Mouse (Mus musculus) right cerebral cortex, postnatal 14 days (tissue): Measurements from ENCODE around the gene Pdzd2.

Experiments used
- DNase-seq: peaks from one replicate; pipeline ENCODE4 v3.0.0; 2022

Pdzd2 gene

DNA sequence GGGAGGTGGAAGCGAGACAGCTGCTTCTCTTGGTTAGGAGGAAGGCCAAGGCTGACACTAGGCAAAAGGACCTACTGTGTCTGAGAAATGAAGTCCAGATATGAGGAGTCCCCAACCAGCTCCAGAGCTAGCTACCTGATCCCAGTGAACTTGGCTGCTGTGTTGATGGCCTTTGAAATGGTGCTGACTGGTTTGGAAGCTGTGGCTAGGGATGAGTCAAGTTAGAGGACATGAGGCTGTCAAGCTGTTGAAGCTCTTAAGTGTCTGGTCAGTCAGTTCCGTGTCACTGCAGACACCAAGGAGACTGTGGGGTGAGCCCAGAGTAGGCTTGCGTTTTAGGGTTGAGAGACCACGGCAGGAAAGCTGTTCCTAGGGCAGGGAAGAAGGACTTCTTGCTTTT, 405.3 kb downstream of the Pdzd2 start:
- DNase-seq, result no peak

DNA sequence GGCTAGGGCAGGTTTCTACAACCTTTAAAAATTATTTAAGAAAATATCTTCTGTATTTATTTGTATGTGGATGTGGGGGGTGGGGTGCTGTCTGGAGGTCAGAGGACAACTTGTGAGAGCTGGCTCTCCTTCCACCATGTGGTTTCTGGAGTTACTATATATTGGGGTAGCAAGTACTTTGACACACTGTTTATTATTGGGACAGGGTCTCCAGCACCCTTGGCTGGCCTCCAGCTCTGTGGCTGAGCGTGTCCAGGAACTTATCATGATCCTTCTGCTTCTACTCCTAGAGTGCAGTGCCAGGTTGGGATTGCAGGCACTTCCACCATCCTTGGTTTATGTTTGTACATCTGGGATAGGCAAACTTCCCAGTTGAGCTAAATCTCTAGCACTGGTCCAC, 408.4 kb downstream of the Pdzd2 start:
- DNase-seq, result no peak

DNA sequence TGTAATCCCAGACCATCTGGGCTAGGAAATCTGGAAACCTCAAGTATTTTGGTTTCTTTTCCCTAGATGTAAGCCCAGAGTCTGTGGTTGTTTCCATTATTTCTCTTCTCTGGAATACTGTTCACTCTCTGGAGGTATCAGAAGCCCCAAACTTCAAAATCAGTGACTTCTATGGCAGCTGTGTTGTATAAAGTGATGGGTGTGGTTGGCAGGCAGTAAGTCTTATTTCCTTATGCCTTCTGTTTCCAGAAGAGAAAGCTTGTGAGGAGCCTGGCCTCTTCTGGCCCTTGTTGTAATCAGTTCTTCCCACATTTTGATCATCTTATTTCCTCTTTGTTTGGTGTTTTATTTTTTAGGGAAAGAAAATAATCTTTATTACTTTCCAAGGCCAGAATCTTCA, 408.8 kb downstream of the Pdzd2 start:
- DNase-seq, result no peak

DNA sequence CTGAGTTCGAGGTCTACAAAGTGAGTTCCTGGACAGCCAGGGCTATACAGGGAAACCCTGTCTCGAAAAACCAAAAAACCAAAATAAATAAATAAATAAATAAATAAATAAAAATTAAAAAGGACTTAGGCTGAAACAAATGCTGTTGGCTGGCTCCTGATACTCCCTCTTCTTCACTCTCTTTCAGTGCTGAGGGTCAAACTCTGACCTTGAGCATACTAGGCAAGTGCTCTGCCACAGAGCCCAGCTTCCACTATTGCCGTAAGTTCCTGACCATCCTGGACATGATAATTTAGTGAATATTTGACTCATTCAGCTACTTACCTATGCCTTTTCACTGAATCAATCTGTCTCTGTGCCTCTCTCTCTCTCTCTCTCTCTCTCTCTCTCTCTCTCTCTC, 409.3 kb downstream of the Pdzd2 start:
- DNase-seq, result no peak

DNA sequence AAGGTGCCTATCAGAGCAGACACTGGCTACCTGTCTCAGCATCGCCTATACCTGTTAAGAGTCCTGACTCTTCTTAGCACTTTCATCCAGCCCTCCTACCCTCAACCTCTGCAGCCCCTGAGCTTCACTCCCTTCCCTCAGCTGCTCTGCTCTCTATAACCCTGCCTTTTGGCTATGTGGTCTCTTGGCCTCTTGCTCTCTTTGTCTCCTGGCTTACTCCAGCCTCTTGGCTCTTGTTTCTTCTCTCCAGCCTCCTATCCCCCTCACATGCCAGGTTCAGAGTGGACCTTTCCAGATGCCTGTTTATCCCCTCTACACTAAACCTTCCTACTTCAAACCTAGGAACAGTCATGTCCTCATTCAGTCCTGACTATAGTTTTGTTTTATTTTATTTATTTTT, 415.4 kb downstream of the Pdzd2 start:
- no peak for DNase-seq

DNA sequence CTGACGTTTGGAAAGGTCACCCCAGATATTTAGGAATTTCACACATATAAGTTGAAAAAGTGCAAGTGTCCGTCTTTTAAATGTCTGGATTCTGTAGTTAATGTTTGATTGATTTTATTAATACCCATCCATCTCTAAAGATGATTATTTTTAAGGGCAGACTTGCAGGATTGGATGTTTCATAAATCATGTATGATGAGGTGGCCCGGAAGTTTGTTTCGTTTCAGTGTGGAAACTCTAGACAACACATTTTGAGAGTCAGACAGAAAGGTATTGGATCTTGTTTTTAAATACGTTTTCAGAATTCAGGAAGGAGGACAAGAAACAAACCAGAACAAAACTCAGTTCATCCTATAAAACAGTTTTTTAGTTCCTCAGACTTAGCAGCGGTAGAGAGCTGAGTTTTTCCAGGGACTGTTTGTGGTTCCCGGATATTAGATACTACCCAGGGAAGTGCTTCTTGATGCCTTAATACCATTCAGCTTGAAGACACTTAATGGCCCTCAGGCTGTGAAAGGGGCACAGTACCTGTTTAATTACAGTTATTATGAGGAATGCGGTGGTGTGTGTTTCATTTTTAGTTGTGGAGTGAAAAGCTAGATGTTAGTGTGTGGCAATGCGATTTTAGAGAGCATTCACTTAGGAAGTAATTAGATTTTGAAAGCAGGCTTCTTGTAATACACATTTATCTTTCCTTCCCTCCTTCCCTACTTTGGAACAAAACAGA, 416.9 kb downstream of the Pdzd2 start:
- DNase-seq, result no peak

DNA sequence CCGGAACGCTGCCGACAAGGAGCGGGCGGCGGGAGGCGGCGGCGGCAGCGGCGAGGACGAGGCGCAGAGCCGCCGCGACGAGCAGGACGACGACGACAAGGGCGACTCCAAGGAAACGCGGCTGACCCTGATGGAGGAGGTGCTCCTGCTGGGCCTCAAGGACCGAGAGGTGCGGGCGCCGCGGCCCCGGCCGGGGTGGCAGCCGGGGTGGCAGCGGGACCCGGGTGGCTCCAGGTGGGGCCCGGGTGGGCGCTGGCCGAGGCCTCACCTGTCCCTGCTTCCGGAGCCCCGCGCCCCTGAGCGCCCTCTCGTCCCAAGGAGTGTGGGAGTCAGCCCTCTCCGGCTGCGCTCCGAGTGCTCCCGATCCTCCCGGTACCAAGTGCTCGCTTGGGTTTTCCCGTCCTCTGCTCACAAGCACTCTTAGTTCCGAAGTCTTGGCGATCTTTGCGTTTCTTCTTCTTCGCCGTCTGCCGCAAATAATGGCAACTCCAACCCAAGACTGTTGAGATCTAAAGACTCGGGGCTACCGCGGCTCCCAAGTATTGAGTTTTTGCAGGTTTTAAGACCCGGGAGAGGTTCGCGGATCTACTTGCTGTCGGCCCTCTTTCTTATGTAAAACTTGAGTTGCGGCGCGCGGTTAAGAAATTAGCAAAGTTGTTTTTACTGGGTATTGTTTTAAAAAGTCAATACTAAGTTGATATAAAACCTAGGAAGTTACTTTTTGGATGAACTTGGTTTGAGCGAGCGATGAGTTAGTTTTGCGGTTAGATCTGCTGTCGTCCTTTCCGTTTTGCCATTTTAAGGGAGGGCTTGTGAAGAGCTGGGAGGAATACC, 417.7 kb downstream of the Pdzd2 start, which contains the start of gene 1810049J17Rik:
Gene 1810049J17Rik, minus strand, starts transcription at position 112 of the 834 bp plus-strand sequence.
- no peak for DNase-seq

DNA sequence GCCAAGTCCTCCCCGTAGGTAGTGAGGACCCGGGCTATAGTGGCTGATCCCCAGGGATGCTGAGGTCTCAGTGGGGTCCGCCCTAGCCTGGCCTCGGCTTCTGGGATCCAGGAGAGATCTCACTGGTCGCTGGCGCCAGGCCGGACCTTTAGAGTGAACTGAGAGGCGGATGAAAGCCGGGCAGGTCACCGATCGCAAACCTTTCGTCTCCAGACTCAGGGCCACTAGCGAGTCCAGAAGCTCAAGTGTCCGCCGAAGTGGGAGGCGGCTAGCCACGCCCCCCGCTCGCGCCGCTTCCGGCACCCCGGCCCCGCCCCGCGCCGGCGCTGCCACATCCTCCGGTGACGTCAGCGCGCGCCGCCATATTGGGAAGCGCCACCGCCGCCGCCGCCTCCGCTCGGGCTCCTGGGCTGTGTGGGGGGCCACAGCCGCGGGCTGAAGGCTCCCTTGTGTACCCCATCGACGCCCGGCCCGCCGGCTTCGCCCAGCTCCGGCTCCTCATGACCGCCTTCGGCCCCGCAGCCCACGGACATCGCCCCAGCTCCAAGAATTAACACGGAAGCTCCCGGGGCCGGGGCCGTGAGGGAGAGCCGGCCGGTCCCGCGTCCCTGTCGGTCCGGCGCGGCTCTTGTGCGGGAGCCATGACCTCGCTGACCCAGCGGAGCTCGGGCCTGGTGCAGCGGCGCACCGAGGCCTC, 418.5 kb downstream of the Pdzd2 start, which contains the start of gene Golph3:
Gene Golph3, plus strand, starts transcription at position 360 of the 697 bp plus-strand sequence.
- DNase-seq, result peak; percentile 97

DNA sequence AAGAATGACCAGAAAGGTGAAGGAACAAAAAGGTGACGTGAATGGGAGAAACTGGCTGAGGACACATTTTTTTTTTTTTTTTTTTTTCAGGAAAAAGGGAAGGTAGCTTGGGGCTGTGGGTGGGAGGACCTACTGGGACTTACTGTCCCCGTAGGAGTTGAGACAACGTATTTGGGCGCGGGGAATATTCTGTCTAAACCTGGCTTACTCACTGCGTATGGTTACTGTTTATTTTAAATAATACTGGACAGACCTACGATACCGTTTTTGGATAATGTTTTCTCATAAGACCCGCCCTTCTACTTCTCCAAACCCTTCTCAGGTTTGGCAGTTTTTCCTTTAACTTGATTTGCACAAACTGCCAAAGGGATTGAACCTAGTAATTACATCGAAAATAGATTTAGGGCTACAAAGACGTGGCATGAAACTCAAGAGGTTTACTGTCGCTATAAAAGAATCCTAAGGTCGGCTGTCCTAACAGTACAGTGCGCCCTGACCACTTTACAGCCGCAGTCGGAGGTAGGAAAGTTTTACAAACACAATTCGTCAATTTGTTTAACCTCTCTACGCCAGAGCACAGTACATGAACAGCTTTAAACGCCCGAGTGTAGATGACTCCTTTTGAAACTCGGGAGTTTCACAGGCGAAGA, 419.2 kb downstream of the Pdzd2 start:
- DNase-seq, result no peak

DNA sequence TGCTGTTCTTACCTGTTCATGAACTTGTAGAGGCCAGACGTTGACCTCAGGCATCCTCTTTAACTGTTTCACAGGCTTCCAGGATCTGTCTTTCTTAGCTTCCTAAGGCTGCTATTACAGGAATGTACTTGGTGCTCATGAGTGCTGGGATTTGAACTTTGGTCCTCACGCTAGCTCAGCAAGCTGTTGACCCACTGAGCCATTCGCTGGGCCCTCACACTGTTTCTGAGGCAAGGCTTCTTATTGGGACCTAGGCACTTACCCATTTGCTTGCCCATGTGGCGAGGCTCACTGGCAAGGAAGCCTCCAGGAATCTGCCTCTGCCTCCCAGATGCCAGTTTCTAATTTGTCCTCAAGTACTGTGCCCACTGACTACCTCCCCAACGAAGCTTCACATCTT, 419.8 kb downstream of the Pdzd2 start:
- no peak for DNase-seq

DNA sequence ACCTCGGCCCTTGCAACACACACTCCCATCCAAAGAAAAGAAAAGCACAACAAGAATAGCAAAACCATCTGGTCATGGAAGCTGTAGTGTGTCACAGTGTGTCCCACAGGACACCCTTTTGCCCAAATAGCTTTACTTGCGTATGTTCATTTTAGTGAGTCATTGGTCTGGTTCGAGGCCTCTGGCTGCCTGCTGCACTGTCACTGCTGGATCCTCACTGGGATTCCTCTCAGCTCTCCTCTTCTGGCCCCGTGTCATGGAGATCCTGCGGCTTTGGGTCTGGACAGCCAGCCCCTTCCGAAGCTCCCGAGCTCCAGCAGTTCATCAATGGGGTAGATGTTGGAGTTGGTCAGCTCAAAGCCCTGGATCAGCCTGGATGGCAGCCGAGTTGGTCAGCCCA, 421.3 kb downstream of the Pdzd2 start:
- DNase-seq, result no peak

DNA sequence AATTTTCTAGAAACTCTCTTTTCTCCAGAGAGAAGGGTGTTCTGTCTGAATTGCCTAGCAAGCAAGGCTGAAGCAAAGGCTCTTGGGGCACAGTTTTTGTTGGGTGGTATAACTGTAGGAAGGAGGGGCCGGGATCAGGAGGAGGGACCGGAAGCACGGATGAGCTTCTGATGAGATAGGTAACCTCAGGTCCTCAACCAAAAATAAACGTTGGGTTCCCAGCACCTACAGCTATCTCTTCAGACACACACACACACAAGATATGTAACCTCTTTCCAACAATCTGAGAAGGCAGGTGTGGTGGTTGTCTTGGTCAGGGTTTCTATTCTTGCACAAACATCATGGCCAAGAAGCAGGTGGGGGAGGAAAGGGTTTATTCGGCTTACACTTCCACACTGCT, 422.4 kb downstream of the Pdzd2 start:
- DNase-seq, result no peak

DNA sequence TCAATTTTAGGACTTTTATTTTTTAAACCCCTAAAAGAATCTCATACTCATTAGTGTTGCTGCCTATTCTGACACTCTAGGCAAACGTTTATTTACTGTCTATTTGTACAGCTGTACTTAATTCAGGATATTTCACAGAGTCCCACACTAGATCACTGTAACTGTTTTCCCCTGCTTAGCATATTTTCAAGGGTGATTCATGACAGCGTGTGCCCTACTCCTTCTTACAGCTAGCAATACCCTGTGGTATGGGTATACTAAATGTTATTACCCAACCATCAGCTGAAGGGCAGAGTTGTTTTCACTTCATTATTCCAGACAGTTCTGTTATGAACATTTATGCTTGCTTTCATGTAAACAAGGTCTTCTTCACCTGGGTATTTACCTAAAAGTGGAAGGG, 423.7 kb downstream of the Pdzd2 start:
- DNase-seq, result no peak

DNA sequence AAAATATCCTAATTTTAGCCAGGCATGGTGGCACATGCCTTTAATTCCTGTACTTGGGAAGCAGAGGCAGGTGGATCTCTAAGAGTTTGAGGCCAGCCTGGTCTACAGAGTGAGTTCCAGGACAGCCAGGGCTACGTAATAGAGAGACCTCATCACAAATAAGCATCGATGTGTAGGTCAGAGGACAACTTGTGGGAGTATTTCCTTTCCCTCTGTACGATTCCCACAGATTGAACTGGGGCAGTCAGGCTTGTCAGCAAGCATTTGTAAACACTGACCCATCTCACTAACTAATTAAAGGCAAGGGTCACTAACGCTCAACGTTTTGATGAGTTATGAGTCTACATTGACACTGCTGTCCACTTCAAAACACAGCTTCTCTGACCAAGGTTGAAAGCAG, 425.1 kb downstream of the Pdzd2 start:
- DNase-seq, result no peak

DNA sequence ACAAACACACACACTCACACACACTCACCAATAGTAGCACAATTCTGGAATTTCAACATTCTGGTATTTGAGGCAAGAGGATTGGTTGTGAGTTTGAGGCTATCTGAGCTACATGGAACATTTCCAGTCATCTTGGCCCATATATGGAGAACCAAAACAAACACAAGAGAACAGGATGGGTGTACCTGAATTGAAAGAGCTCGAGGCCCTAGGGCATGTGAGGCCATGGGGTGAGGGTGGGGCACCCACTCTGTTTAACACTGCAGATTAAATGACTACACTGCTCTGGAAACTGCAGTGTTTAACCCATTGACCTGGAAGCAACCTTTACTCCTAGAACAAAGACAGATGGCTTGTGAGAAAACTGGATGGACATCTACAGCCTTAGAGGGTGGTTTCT, 426.5 kb downstream of the Pdzd2 start:
- DNase-seq, result no peak

DNA sequence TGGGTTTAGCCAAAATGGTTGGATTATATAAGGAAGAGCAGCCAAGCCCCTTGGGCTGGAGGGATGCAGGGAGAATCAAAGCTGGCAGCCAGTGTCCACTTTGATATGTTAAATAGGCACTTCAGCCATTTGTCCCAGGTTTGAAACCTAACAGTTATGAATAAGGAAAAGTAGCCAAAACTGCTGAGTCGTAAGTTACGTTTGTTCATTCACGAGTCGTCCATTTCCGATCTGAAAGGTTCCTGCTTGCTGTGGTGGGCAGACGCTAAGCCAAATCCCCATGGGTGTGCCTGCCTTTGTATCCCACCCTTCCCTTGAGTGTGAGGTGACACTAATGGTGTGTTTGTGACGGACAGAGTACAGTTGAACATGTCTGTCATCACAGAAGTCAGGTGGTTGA, 428.3 kb downstream of the Pdzd2 start:
- no peak for DNase-seq

DNA sequence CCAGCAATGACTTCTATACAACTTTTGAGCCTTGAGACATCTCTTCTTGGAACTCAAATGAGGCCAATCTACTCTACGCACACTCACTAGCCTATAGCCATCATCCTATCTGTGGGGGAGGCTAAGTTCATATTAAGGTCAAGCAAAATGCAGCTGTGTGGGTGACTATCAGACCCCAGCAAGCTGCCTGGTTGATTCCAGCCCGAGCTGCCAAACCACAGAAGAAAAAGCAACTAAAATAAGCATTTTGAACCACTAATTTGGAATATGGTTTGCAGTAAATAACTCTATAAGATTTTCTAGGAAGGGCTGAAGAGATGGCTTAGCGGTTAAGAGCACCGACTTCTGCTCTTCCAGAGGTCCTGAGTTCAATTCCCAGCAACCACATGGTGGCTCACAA, 429.0 kb downstream of the Pdzd2 start:
- DNase-seq, result no peak
